Mouse (Mus musculus) myocyte (in vitro differentiated cells): ENCODE measurements at regions not wholly inside any gene's neighbourhood (a gene's known extent, or its start where the extent isn't known, plus 50 kb on each side); places are given as distances from the start of the nearest gene placed in this dataset.

Experiments
- E2F4 ChIP-seq: IDR thresholded peaks from one replicate; pipeline ENCODE4 v1.6.1; 2011; ENCODE audit warnings: mild to moderate bottlenecking, control low read depth, moderate library complexity; ENCODE audit not compliant: insufficient read depth
- MAX ChIP-seq: IDR thresholded peaks from one replicate; pipeline ENCODE4 v1.6.1; 2011; ENCODE audit warnings: low read depth, mild to moderate bottlenecking, control low read depth
- MYOD1 ChIP-seq, 3 experiments: IDR thresholded peaks; one replicate each; pipeline ENCODE4 v1.6.1; 2011; ENCODE audit warnings: control low read depth in 2 of 3, low read depth in 2 of 3, mild to moderate bottlenecking in 2 of 3, moderate library complexity in 1 of 3; ENCODE audit not compliant: insufficient read length in 2 of 3, control insufficient read depth in 1 of 3
- POLR2A ChIP-seq: IDR thresholded peaks from one replicate; pipeline ENCODE4 v1.6.1; 2011; ENCODE audit warnings: low read depth, mild to moderate bottlenecking, control low read depth, moderate library complexity; ENCODE audit not compliant: insufficient read length
- REST ChIP-seq: IDR thresholded peaks from one replicate; pipeline ENCODE4 v1.6.1; 2011; ENCODE audit warnings: mild to moderate bottlenecking, control low read depth, moderate library complexity; ENCODE audit not compliant: insufficient read depth, insufficient read length
- USF1 ChIP-seq: IDR thresholded peaks from one replicate; pipeline ENCODE4 v1.6.1; 2011; ENCODE audit warnings: low read depth, mild to moderate bottlenecking, control low read depth, moderate library complexity

DNA sequence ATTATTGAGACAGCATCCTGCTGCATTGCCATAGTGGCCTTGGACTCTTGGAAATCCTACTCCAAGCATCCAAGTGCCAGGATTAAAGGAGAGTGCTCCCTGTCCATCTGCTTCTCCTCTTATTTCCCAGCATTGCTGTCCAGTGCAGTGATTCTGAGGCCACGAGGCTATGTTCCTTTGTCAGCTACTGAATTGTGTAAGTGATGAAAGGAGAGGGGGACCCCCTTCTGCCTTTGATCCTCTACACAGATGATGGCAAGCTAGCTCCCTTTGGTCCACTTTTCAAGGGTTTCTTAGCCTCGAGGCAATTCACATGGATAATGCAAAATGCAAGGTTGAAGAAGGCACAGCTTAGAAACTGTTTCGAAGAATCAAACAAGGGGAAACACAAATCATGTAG lies 1355.0 kb upstream of the Map3k7 start:
- TF ChIP-seq MYOD1 (IDR thresholded peaks at IDR 0.05; ENCODE audit: control insufficient read depth in 1 of 3, insufficient read length in 2 of 3, low read depth in 2 of 3) (no peak), USF1 (no peak), POLR2A (no peak), E2F4 (no peak), REST (no peak), MAX (no peak)
